Mouse (Mus musculus) frontal cortex, postnatal 10 days (tissue): ENCODE data around the gene Onecut3.

Experiments
- DNase-seq, 2 experiments: peaks; one replicate each; pipeline ENCODE4 v3.0.0; 2022; ENCODE audit warnings: low spot score in 2 of 2, mixed read lengths in 1 of 2

Onecut3 gene

DNA sequence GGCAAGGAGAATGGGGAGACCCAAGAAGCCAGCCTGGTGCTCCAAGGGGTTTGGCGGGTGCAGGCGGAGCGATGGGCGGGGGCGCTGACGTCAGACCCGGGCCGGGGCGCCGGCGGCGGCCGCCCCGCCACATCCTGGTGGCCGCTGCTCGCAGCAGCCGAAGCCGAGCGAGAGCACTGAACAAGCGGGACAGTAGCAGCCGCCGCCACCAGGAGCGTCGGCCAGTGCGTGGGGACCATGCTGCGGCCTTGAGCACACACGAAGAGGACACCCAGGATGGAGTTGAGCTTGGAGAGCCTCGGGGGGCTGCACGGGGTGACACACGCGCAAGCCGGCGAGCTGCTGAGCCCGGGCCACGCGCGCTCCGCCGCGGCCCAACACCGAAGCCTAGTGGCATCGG, at the start of gene Onecut3:
Onecut3 (plus strand) TSS at position 104 of the 400 bp plus-strand sequence.
- no peak for DNase-seq

- no peak for DNase-seq
Observed at GRCm38 (mm10) chr10:80445052-80445451, 49.6 kb upstream of the Onecut3 start.

GRCm38 (mm10) chr10:80445898-80446601, 48.6 kb upstream of the Onecut3 start:
- DNase-seq: peak; percentile 38 to 69

DNA sequence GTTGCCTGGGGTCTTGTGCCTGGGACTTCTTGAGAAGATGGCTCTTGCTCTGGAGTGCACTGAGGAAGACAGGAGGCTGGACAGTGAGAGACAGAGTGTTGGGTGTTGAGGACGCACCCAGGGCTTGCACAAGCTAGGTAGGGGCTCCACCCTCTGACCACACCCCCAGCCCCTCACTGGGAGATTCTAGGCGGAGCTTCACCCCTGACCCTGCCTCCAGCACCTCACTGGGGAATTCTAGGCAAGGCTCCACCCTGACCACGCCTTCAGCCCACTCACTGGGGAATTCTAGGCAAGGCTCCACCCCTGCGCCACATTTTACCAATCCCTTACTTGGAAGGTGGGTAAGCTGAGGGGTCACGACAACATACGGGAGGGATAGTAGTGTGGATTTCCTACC, 44.0 kb upstream of the Onecut3 start:
- no peak for DNase-seq

GRCm38 (mm10) chr10:80453601-80454000, 41.0 kb upstream of the Onecut3 start:
- no peak for DNase-seq

DNA sequence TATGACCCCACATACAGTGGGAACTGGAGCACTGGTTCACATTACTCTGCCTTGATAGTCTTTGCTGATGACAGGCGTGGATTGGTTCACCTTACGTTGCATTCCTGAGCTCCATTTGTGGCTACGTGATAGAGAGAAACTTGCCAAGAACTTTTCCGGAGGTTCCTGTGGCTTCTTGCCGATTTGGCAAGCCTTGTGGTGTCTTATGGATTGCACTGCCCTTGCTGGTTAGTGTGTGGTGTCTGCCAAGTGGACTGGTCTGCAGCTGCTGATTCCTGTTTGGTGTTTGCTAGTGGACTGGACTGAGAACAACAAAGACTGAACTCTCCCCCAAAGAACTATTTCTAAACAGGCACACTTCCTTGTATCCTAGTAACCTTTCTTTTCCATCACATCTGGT, 39.9 kb upstream of the Onecut3 start:
- DNase-seq: no peak

DNA sequence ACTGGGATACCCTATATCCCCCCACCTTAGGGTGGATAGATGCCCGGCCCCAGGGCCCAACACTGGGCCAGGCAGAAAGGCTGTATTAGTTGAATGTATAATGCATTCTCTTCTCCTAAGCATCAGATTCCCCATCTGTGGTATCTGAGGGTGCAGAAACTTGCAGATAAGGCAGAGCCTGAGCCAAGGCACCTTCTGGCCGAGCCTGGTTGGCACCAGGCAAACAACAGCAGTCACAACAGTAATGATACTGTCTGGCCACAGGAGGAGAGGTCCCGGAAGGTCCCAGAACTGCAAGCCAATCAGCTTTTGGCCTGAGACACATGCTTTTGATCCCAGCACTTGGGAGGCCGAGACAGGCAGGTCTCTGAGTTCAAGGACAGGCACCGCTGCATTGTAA, 38.9 kb upstream of the Onecut3 start:
- DNase-seq: no peak

DNA sequence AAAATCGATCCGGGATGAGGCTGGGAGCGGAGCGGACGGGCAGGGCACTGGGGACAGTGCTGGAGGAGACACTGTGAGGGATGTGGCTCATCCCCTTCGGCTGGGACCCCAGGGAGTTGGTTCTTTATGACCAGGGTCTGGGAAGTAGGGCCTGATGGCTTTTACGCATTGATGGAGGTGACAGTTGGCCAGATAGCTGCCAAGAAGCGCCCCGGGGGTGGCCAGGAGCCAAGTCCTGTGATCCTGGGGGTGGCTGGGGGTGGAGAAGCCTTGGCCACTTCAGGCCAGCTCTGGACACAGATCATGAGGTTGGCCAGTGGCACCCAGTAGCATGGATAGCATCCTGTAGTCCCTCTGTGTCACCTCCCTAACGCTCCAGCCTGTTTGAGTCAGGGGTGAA, 35.4 kb upstream of the Onecut3 start:
- no peak for DNase-seq

GRCm38 (mm10) chr10:80459671-80460070, 35.0 kb upstream of the Onecut3 start:
- DNase-seq: no peak

- no peak for DNase-seq
Observed at GRCm38 (mm10) chr10:80460324-80460723, 34.3 kb upstream of the Onecut3 start.

- no peak for DNase-seq
Observed at GRCm38 (mm10) chr10:80461346-80461745, 33.3 kb upstream of the Onecut3 start.

- no peak for DNase-seq
Observed at GRCm38 (mm10) chr10:80464381-80465035, 30.1 kb upstream of the Onecut3 start.

GRCm38 (mm10) chr10:80465066-80465465, 29.6 kb upstream of the Onecut3 start:
- DNase-seq: no peak

GRCm38 (mm10) chr10:80475290-80475959, 19.2 kb upstream of the Onecut3 start:
- peak; percentile 78 to 86 for DNase-seq

GRCm38 (mm10) chr10:80478531-80478930, 16.1 kb upstream of the Onecut3 start:
- no peak for DNase-seq

DNA sequence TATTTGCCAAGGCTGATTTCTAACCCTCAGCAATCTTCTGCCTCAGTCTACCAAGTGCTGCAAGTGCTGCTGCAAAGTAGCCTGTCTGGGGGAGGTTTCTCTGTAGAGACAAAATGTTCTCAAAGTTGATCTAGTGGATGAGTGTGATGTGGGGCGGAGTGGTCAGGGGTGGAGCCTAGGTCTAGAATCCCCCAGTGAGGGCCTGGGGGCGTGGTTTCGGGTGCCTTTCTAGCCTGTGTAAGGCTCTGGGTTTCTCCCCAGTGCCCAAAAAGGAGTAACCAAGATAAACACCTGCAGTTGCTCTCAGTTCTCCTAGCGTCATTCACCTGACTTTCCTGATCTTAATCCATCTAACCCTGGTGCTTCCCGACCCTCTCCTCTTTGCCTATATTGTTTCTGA, 13.6 kb upstream of the Onecut3 start:
- no peak for DNase-seq

DNA sequence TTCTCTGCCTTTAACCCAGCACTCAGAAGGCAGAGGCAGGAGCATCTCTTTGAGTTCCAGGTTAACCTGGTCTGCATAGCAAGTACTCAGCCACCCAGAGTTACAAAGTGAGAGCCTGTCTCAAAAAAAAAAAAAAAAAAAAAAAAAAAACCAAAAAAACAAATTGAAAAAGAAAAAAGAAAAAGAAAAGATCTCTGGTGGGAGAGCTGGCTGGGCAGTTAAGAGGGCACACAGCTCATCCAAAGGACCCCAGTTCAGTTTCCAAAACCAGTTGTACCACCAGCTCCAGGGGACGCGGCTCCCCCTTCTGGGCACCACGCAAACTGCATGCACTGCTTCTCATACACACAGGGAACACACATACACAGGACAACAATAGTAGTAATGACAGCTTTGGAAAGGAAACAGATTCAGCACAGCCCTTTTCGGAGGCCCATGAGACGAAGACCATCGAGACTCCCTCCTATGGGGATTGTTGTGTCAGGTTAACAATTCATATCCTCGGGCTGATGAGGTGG, 7.7 kb upstream of the Onecut3 start:
- no peak for DNase-seq

GRCm38 (mm10) chr10:80490051-80490450, 4.6 kb upstream of the Onecut3 start:
- no peak for DNase-seq

DNA sequence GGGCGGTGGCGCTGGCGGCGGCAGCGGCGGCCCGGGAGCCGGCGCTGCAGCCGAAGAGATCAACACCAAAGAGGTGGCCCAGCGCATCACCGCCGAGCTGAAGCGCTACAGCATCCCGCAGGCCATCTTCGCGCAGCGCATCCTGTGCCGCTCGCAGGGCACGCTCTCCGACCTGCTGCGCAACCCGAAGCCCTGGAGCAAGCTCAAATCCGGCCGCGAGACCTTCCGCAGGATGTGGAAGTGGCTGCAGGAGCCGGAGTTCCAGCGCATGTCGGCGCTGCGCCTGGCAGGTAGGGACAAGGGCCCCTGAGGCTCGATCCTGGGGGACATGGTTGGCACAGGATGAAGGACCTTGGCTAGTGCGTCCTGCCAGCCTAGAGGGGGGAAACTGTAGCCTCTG, 1.3 kb downstream of the Onecut3 start:
- DNase-seq: no peak

GRCm38 (mm10) chr10:80496421-80496820, 1.8 kb downstream of the Onecut3 start:
- DNase-seq: no peak

- no peak for DNase-seq
Observed at GRCm38 (mm10) chr10:80502291-80502690, 7.7 kb downstream of the Onecut3 start.

DNA sequence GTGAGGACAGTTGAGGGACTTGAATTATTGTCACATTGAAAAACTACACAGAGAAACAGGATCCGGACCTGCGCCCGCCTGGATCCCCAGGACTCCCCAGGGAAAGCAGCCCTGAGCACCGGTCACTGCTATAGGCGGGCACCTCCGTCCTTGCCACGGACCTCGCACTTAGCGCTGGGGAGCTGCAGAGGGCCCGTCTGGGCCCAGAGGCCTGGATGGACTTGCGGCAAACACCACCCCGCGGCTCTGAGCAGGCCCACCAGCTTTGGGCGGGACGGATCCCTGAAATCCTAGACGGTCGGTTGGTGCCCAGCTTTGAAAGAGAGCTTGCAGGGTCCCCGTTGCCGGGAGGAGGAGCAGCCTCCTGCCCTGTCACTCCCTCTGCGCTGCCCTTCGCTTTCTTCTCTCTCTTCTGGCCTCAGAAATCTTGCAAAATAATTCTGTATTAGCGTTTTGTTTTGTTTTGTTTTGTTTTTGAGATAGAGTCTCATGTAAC, 8.2 kb downstream of the Onecut3 start:
- DNase-seq: no peak
